Mouse (Mus musculus): Measurements from ENCODE around the gene Pla2g12a. TPM values are rescaled to one million over a fixed set of nuclear protein-coding genes. Genes with fewer than 3 reads are reported as not detected.

The Pla2g12a gene
- polyA plus RNA-seq, 1 experiment from 2014 or later = 25.4 TPM

DNA sequence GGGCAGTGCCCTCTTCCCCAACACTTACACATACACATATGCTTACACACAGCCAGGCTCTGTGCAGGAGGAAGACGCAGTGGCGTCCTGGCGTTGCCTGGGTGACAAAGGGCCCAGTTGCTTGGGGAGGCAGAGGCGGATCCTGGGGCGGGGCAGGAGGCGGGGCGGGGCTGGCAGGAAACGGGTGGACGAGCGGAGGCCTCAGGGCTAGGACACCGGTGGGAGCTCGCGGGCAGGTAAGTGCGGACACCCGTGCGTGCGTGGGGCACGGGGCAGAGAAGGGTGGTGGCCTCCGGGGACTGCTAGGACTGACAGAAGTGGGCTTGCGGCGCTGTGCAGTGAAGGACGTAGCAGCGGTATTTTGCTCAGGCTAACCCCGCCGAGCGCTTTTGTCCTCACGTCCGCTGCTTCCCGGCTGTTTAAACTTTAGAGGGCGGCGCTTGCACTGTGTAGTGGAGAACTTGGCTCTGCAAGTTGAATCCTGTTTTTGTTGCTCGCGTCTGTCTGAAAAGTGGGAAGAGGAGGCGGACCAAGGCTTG is 22.9 kb downstream of the Pla2g12a start, which contains the start of gene Casp6:
Casp6 (plus strand) TSS at position 155 of the 539 bp plus-strand sequence.
- Histone ChIP-seq H3K4me2 (peak within 1 kb of the TSS; percentile 80), H3K27ac (peak within 1 kb of the TSS; percentile 82), H3K9me3 (no peaks in the 10 kb centered on the region), H3K9ac (peak within 1 kb of the TSS; percentile 82), H3K4me1 (peaks cover 24% of the 10 kb centered on the region), H3K4me3 (peak within 1 kb of the TSS; percentile 75), H3K36me3 (peaks cover 10% of the 10 kb centered on the region), H3K27me3 (no peaks in the 10 kb centered on the region)
- ATAC-seq (ENCODE audit: insufficient number of reproducible peaks, insufficient read depth, low FRiP score, low TSS enrichment, low read depth) = peak; percentile 97
- WGBS = under 1% methylated on average over 34 of the region's 34 CpGs

DNA sequence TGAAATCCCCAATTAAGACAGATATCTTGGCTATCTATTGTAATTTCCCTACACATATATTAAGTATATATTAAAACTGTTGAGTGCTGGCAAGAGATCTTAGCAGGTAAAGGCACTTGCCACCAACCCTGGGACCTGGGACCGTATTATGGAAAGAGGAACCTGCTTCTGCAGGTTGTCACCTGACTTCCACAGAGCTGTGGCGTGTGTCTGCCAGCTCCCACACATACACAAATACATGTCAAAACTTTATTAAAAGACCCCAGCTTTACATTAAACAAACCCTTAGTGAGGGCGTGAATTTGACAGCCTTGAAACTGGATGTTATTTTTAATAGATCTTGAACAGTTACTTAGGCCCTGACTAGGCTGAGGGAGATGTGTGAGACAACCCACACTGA is 25.0 kb downstream of the Pla2g12a start:
- H3K36me3 ChIP-seq = peaks cover 21% of the 10 kb centered on the region
- ATAC-seq (ENCODE audit: insufficient number of reproducible peaks, insufficient read depth, low FRiP score, low TSS enrichment, low read depth) = no peak
- 93% methylated on average over 3 of the region's 3 CpGs for WGBS
- no peaks in the 10 kb centered on the region for H3K9me3 ChIP-seq
- H3K9ac ChIP-seq = no peak overlapping the region; the same call in 1 of the 2 replicates
- no peaks in the 10 kb centered on the region for H3K27me3 ChIP-seq
- H3K27ac ChIP-seq = no peak overlapping the region
- H3K4me2 ChIP-seq = no peak overlapping the region
- H3K4me1 ChIP-seq = peaks cover 24% of the 10 kb centered on the region
- H3K4me3 ChIP-seq = no peak overlapping the region

DNA sequence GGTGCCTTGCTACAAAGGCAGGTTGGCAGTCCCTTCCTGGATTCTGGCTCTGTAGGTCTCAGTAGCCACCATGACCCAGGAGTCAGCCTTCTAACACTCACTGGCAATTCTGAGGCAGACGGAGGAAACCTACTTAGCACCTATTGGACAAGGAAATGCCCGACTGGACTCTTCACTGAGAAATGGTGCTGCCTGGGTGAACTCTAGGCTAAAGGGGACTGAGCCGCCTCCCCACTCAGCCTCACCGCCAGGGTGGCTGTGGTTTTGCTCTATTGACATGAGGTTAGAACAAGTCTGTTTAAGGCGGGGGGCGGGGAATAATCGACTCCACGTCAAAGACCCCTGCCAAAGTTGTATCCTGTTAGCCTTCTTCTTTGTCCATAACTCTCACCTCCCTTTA is 25.5 kb downstream of the Pla2g12a start:
- H3K9ac ChIP-seq = no peak overlapping the region
- H3K4me1 ChIP-seq = peaks cover 24% of the 10 kb centered on the region
- H3K27me3 ChIP-seq = no peaks in the 10 kb centered on the region
- H3K27ac ChIP-seq = no peak overlapping the region
- no peak overlapping the region for H3K4me2 ChIP-seq
- ATAC-seq (ENCODE audit: insufficient number of reproducible peaks, insufficient read depth, low FRiP score, low TSS enrichment, low read depth) = no peak
- H3K4me3 ChIP-seq = no peak overlapping the region
- H3K9me3 ChIP-seq = no peaks in the 10 kb centered on the region
- 85% methylated on average over 8 of the region's 8 CpGs for WGBS
- H3K36me3 ChIP-seq = peaks cover 26% of the 10 kb centered on the region

DNA sequence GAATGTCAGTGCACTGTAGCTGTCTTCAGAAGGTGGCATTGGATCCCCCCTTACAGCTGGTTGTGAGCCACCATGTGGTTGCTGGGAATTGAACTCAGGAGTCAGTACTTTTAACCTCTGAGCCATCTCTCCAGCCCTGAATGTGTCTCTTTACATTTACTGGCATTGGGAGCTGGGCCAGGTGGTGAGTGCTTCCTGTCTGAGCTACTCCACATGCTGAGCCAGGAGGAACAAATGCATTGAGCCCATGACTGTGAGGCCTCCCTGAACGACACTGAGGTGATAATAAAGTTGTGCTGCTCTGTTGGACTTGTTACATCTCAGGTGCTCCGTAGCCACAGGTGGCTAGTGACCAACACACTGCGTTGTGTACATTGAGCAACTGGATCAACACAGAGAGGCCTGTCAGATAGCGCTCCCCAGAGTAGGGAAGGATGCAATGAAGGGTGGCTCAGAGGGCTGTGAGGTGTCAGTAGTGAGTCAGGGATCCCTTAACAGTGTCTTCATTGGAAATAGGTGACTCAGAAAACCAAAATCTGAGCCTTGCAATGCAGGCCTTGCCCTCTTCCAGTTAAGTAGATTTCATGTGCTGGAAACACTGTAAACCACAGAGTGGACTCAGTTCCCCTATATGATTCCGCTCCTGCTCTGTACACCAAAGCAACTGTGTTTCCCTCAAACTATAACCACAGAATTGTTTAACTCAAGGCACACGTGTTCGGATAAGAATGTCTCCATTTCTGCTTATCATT is 26.2 kb downstream of the Pla2g12a start:
- H3K9ac ChIP-seq = no peak overlapping the region
- H3K4me1 ChIP-seq = peaks cover 24% of the 10 kb centered on the region
- H3K4me3 ChIP-seq = no peak overlapping the region
- no peaks in the 10 kb centered on the region for H3K27me3 ChIP-seq
- 80% methylated on average over 7 of the region's 7 CpGs for WGBS
- H3K36me3 ChIP-seq = peaks cover 33% of the 10 kb centered on the region
- H3K9me3 ChIP-seq = no peaks in the 10 kb centered on the region
- no peak overlapping the region for H3K4me2 ChIP-seq
- no peak overlapping the region for H3K27ac ChIP-seq
- no peak for ATAC-seq (ENCODE audit: insufficient number of reproducible peaks, insufficient read depth, low FRiP score, low TSS enrichment, low read depth)

DNA sequence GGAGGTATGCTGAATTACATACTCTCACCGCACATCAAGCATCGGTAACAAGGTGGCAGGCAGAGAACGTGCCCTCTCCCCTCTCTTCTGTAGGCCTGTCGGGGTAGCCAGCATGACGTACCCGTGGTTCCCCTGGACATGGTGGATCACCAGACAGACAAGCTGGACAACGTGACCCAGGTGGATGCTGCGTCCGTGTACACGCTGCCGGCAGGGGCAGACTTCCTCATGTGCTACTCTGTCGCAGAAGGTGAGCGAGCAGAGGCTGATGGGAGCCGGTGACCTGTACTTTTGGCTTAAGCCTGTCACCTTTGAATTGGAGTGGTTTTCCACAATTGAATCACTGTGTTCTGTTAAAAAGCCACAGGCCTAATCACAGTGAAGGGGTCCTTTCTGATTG is 33.6 kb downstream of the Pla2g12a start:
- Histone ChIP-seq H3K9ac (no peak overlapping the region), H3K4me1 (no peaks in the 10 kb centered on the region), H3K27me3 (no peaks in the 10 kb centered on the region), H3K9me3 (no peaks in the 10 kb centered on the region), H3K27ac (no peak overlapping the region), H3K4me3 (no peak overlapping the region), H3K4me2 (no peak overlapping the region), H3K36me3 (peaks cover 67% of the 10 kb centered on the region)
- WGBS = 88% methylated on average over 14 of the region's 14 CpGs
- ATAC-seq (ENCODE audit: insufficient number of reproducible peaks, insufficient read depth, low FRiP score, low TSS enrichment, low read depth) = no peak

DNA sequence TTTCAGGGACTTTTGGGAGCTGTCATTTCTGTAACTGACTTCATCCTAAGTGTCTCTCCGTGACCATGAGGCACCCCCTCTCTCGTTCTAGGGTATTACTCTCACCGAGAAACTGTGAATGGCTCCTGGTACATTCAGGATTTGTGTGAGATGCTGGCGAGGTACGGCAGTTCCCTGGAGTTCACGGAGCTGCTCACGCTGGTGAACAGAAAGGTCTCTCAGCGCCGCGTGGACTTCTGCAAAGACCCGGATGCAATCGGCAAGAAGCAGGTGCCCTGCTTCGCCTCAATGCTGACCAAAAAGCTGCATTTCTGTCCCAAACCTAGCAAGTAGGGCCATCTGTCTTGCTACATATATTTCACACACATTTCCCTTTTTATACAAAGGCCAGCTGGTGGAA is 34.8 kb downstream of the Pla2g12a start:
- WGBS = 94% methylated on average over 13 of the region's 13 CpGs
- H3K9me3 ChIP-seq = no peaks in the 10 kb centered on the region
- H3K4me3 ChIP-seq = no peak overlapping the region
- no peaks in the 10 kb centered on the region for H3K27me3 ChIP-seq
- no peak overlapping the region for H3K4me2 ChIP-seq
- H3K36me3 ChIP-seq = peaks cover 60% of the 10 kb centered on the region
- ATAC-seq (ENCODE audit: insufficient number of reproducible peaks, insufficient read depth, low FRiP score, low TSS enrichment, low read depth) = no peak
- no peak overlapping the region for H3K9ac ChIP-seq
- no peak overlapping the region for H3K27ac ChIP-seq
- no peaks in the 10 kb centered on the region for H3K4me1 ChIP-seq

DNA sequence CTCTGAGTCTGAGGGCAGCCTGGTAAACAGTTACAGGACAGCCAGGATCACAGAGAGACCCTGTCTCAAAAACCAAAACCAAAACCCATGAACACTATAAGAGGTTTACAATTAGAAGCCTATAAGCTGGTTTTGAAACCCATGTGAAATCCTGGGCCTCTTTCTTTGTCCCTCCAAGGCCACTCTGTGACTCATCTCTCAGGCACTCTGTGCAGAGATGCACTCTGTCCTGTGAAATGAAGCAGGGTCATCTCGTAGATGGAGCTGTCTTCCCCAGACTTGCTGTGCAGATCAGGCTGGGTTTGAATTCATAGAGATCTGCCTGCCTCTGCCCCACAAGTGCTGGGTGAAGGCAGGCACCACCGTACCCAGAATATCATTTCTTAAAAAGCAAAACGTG is 39.0 kb downstream of the Pla2g12a start:
- H3K36me3 ChIP-seq = peaks cover 19% of the 10 kb centered on the region
- WGBS = 72% methylated on average over 3 of the region's 3 CpGs
- H3K4me3 ChIP-seq = no peak overlapping the region
- ATAC-seq (ENCODE audit: insufficient number of reproducible peaks, insufficient read depth, low FRiP score, low TSS enrichment, low read depth) = no peak
- no peaks in the 10 kb centered on the region for H3K4me1 ChIP-seq
- no peak overlapping the region for H3K27ac ChIP-seq
- no peak overlapping the region for H3K4me2 ChIP-seq
- H3K27me3 ChIP-seq = 0 out of 2 replicates have a peak, but pooled peaks cover 3% of the 10 kb centered on the region
- H3K9ac ChIP-seq = no peak overlapping the region
- H3K9me3 ChIP-seq = no peaks in the 10 kb centered on the region

DNA sequence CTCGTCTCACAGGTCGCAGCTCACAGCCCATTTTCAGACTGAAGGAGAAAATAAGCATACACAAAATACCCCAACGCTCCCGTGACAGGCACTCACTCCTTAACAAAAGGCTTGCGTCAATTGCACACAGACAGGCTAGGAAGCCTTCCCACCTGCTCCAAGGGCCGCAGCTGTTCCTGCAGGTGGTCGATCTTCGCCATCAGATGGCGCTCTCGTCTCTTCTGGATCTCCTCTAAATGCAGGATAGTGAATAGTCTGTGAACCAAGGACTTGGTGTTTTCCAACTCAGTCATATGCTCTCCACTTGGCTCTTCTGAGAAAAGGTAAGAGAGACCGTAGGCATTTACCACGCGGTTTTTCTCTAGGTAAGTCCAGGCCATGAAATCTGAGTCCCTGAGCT is 40.0 kb downstream of the Pla2g12a start:
- Histone ChIP-seq H3K9ac (no peak overlapping the region), H3K36me3 (peaks cover 14% of the 10 kb centered on the region), H3K4me3 (no peak overlapping the region), H3K27me3 (0 out of 2 replicates have a peak, but pooled peaks cover 3% of the 10 kb centered on the region), H3K9me3 (no peaks in the 10 kb centered on the region), H3K4me1 (no peaks in the 10 kb centered on the region), H3K4me2 (no peak overlapping the region), H3K27ac (no peak overlapping the region)
- peak; percentile 62; the same call in 1 of the 2 replicates for ATAC-seq (ENCODE audit: insufficient number of reproducible peaks, insufficient read depth, low FRiP score, low TSS enrichment, low read depth)
- WGBS = 14% methylated on average over 13 of the region's 13 CpGs

DNA sequence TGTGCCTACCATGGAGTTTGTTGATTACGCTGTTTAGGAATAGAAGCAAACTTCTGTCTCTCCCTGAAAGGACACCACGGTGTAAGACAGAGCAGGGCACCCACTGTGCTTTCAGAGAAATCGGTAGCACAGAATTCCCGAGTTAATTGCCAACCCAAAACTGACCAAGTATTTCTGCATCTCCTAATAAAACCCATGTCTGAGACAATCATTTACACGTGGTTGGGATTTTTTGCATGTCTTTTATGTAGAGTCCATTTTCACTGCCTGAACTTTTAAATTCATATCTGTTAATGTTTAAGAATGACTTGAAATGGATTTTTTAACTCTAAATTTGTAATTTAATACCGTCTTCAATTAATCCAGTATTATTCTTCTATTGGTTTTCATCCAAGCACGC is 45.2 kb downstream of the Pla2g12a start:
- Histone ChIP-seq H3K27ac (no peak overlapping the region), H3K4me3 (no peak overlapping the region), H3K4me1 (no peaks in the 10 kb centered on the region), H3K36me3 (no peaks in the 10 kb centered on the region), H3K27me3 (0 out of 2 replicates have a peak, but pooled peaks cover 3% of the 10 kb centered on the region), H3K4me2 (no peak overlapping the region), H3K9me3 (no peaks in the 10 kb centered on the region), H3K9ac (no peak overlapping the region)
- 83% methylated on average over 7 of the region's 7 CpGs for WGBS
- no peak for ATAC-seq (ENCODE audit: insufficient number of reproducible peaks, insufficient read depth, low FRiP score, low TSS enrichment, low read depth)

DNA sequence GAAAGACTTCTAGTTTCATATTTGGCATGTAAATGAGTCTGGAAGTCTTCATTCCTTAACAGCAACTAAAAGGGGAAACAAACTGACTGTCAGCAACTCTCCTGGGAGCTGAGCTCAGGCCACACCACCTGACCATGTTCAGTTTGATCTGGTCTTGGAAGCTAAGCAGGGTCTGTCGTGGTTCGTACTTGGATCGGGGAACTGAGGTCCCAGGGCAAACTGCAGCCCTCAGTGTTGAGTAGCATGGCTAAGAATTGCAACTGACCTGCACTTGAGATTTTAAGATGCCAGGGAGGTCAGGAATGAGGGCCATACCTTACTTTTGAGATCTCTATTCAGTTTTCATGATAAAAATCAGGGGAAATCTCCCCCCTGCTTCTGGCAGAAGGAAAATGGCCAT is 47.5 kb downstream of the Pla2g12a start:
- no peaks in the 10 kb centered on the region for H3K9me3 ChIP-seq
- WGBS = 92% methylated on average over 3 of the region's 3 CpGs

DNA sequence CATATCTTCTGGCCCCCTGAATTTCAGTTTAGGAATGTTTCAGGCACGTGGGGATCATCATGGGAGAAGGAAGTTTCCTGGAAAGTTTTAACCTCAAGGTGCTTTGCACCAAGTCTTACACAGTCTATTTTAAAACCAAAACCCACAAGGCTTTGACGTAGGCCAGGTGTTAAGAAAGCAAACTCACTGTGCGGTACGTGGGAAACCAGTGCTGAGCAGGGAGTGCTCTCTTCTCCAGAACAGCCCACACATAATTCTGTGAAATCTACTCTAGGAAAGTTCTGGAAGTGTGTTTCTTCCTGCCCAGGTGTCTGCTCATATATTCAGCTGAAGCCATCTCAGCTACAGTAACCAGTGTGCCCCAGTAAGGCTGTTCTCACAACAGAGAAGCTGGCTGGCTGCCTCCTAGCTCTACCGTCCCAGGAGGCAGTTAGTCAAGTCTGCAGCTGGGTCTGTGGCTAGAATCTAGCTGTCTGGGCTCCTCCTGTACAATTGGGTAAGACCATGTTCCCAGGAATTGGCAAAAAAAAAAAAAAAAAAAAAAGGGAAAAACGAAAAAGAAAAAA is 51.9 kb downstream of the Pla2g12a start:
- no peaks in the 10 kb centered on the region for H3K36me3 ChIP-seq
- no peak overlapping the region for H3K4me3 ChIP-seq
- H3K27ac ChIP-seq = no peak overlapping the region
- H3K4me2 ChIP-seq = no peak overlapping the region
- H3K27me3 ChIP-seq = no peaks in the 10 kb centered on the region
- no peaks in the 10 kb centered on the region for H3K9me3 ChIP-seq
- no peaks in the 10 kb centered on the region for H3K4me1 ChIP-seq
- no peak for ATAC-seq (ENCODE audit: insufficient number of reproducible peaks, insufficient read depth, low FRiP score, low TSS enrichment, low read depth)
- WGBS = 61% methylated on average over 6 of the region's 6 CpGs
- H3K9ac ChIP-seq = no peak overlapping the region

More for the DNA sequence above, 47.5 kb downstream of the Pla2g12a start:
- Histone ChIP-seq H3K27ac (no peak overlapping the region), H3K4me3 (no peak overlapping the region), H3K9ac (no peak overlapping the region), H3K4me2 (no peak overlapping the region), H3K36me3 (no peaks in the 10 kb centered on the region), H3K27me3 (0 out of 2 replicates have a peak, but pooled peaks cover 3% of the 10 kb centered on the region), H3K4me1 (no peaks in the 10 kb centered on the region)
- ATAC-seq (ENCODE audit: insufficient number of reproducible peaks, insufficient read depth, low FRiP score, low TSS enrichment, low read depth) = no peak

DNA sequence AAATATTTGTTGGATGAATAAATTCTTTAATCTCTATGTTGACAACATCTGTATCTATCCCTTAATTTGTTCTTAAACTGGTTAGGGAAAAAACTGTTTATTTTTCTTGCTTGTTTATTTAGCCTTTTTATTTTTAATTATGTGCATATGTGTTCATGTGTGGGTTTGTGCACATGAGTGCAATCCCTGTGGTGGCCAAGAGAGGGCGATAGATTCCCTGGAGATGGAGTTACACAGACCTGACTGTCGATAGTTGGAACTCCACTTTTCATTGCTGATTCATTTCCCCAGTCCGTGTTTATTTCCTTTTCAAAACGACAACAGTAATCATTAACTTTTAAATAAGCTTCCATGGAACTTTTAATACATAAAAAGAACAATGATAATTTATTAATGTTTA is 54.0 kb downstream of the Pla2g12a start:
- no peak for ATAC-seq (ENCODE audit: insufficient number of reproducible peaks, insufficient read depth, low FRiP score, low TSS enrichment, low read depth)
- WGBS = 50% methylated on average over 4 of the region's 4 CpGs

More for the DNA sequence above, 54.0 kb downstream of the Pla2g12a start:
- no peak overlapping the region for H3K9ac ChIP-seq
- peaks cover 2% of the 10 kb centered on the region; the same call in 1 of the 2 replicates for H3K4me1 ChIP-seq
- no peak overlapping the region for H3K4me2 ChIP-seq
- H3K36me3 ChIP-seq = no peaks in the 10 kb centered on the region
- no peak overlapping the region for H3K27ac ChIP-seq
- no peaks in the 10 kb centered on the region for H3K27me3 ChIP-seq
- no peaks in the 10 kb centered on the region for H3K9me3 ChIP-seq
- H3K4me3 ChIP-seq = no peak overlapping the region
